Mouse (Mus musculus): ENCODE measurements around the gene Sec31a. TPM values are rescaled to one million over a fixed set of nuclear protein-coding genes. Genes with fewer than 3 reads are reported as not detected.
A peak's percentile ranks its signal among the peaks of the same experiment; 100 is the strongest.

The Sec31a gene
- polyA plus RNA-seq, 1 experiment from 2014 or later, result 231 TPM

GRCm38 (mm10) chr5:100369093-100369492 is 46.9 kb downstream of the Sec31a start:
- Histone ChIP-seq H3K9ac (no peak overlapping the region), H3K4me2 (replicated peaks) (no peak overlapping the region), H3K27ac (no peak overlapping the region), H3K36me3 (peaks cover 93% of the 10 kb centered on the region), H3K27me3 (no peaks in the 10 kb centered on the region), H3K4me1 (no peaks in the 10 kb centered on the region), H3K4me3 (no peak overlapping the region), H3K9me3 (no peaks in the 10 kb centered on the region)
- WGBS, result 92% methylated on average over 6 of the region's 6 CpGs
- ATAC-seq (ENCODE audit: low FRiP score, low read depth), result no peak

GRCm38 (mm10) chr5:100368527-100368926 is 47.5 kb downstream of the Sec31a start:
- no peak for ATAC-seq (ENCODE audit: low FRiP score, low read depth)
- WGBS, result 90% methylated on average over 5 of the region's 5 CpGs
- Histone ChIP-seq H3K4me2 (replicated peaks) (no peak overlapping the region), H3K9me3 (no peaks in the 10 kb centered on the region), H3K27ac (no peak overlapping the region), H3K4me3 (no peak overlapping the region), H3K27me3 (no peaks in the 10 kb centered on the region), H3K36me3 (peaks cover 93% of the 10 kb centered on the region), H3K9ac (no peak overlapping the region), H3K4me1 (no peaks in the 10 kb centered on the region)

- Histone ChIP-seq H3K4me1 (no peaks in the 10 kb centered on the region), H3K4me2 (replicated peaks) (no peak overlapping the region), H3K36me3 (peaks cover 95% of the 10 kb centered on the region), H3K27me3 (no peaks in the 10 kb centered on the region), H3K4me3 (no peak overlapping the region), H3K9me3 (no peaks in the 10 kb centered on the region), H3K9ac (no peak overlapping the region), H3K27ac (no peak overlapping the region)
- WGBS, result 92% methylated on average over 2 of the region's 2 CpGs
- no peak for ATAC-seq (ENCODE audit: low FRiP score, low read depth)
Observed at GRCm38 (mm10) chr5:100367051-100367450, 49.0 kb downstream of the Sec31a start.

GRCm38 (mm10) chr5:100360296-100360695 is 55.7 kb downstream of the Sec31a start:
- H3K9ac ChIP-seq, result no peak overlapping the region
- no peak overlapping the region for H3K4me3 ChIP-seq
- H3K9me3 ChIP-seq, result no peaks in the 10 kb centered on the region
- peaks cover 53% of the 10 kb centered on the region for H3K36me3 ChIP-seq
- WGBS, result 89% methylated on average over 6 of the region's 6 CpGs
- no peaks in the 10 kb centered on the region for H3K27me3 ChIP-seq
- no peak overlapping the region for H3K27ac ChIP-seq
- no peak for ATAC-seq (ENCODE audit: low FRiP score, low read depth)
- H3K4me2 ChIP-seq (replicated peaks), result no peak overlapping the region
- H3K4me1 ChIP-seq, result peaks cover 14% of the 10 kb centered on the region

GRCm38 (mm10) chr5:100358334-100358733 is 57.7 kb downstream of the Sec31a start:
- Histone ChIP-seq H3K9me3 (no peaks in the 10 kb centered on the region), H3K4me3 (no peak overlapping the region), H3K9ac (no peak overlapping the region), H3K4me2 (replicated peaks) (peak overlapping the region; percentile 24; the same call in 1 of the 2 replicates), H3K4me1 (peaks cover 20% of the 10 kb centered on the region), H3K36me3 (peaks cover 33% of the 10 kb centered on the region), H3K27ac (no peak overlapping the region), H3K27me3 (no peaks in the 10 kb centered on the region)
- ATAC-seq (ENCODE audit: low FRiP score, low read depth), result no peak
- WGBS, result 25% methylated on average over 8 of the region's 8 CpGs

- 91% methylated on average over 20 of the region's 20 CpGs for WGBS
- H3K27me3 ChIP-seq, result no peaks in the 10 kb centered on the region
Observed at GRCm38 (mm10) chr5:100354644-100355043, 61.4 kb downstream of the Sec31a start.

GRCm38 (mm10) chr5:100352986-100353848 is 62.8 kb downstream of the Sec31a start:
- ATAC-seq (ENCODE audit: low FRiP score, low read depth), result no peak

More at GRCm38 (mm10) chr5:100354644-100355043, 61.4 kb downstream of the Sec31a start:
- H3K27ac ChIP-seq, result no peak overlapping the region
- H3K36me3 ChIP-seq, result no peaks in the 10 kb centered on the region
- H3K9ac ChIP-seq, result no peak overlapping the region
- no peak overlapping the region for H3K4me2 ChIP-seq (replicated peaks)
- no peak overlapping the region for H3K4me3 ChIP-seq
- peaks cover 26% of the 10 kb centered on the region for H3K4me1 ChIP-seq
- ATAC-seq (ENCODE audit: low FRiP score, low read depth), result no peak
- H3K9me3 ChIP-seq, result no peaks in the 10 kb centered on the region

GRCm38 (mm10) chr5:100350907-100351456 is 65.1 kb downstream of the Sec31a start:
- 93% methylated on average over 8 of the region's 8 CpGs for WGBS
- peak; percentile 25; the same call in 1 of the 2 replicates for ATAC-seq (ENCODE audit: low FRiP score, low read depth)

More at GRCm38 (mm10) chr5:100352986-100353848, 62.8 kb downstream of the Sec31a start:
- Histone ChIP-seq H3K4me3 (no peak overlapping the region), H3K9me3 (no peaks in the 10 kb centered on the region), H3K4me1 (peaks cover 17% of the 10 kb centered on the region), H3K27ac (peak overlapping the region; percentile 33; the same call in 1 of the 2 replicates), H3K9ac (no peak overlapping the region), H3K36me3 (no peaks in the 10 kb centered on the region), H3K4me2 (replicated peaks) (0 out of 2 replicates have a peak overlapping the region, but pooled peaks have one; percentile 3), H3K27me3 (no peaks in the 10 kb centered on the region)
- WGBS, result 46% methylated on average over 10 of the region's 10 CpGs

GRCm38 (mm10) chr5:100349287-100350215 is 66.5 kb downstream of the Sec31a start:
- Histone ChIP-seq H3K4me3 (no peak overlapping the region), H3K4me1 (peaks cover 16% of the 10 kb centered on the region), H3K36me3 (no peaks in the 10 kb centered on the region), H3K9me3 (no peaks in the 10 kb centered on the region), H3K9ac (no peak overlapping the region), H3K27ac (no peak overlapping the region), H3K4me2 (replicated peaks) (no peak overlapping the region), H3K27me3 (no peaks in the 10 kb centered on the region)
- no peak for ATAC-seq (ENCODE audit: low FRiP score, low read depth)
- 58% methylated on average over 10 of the region's 10 CpGs for WGBS

More at GRCm38 (mm10) chr5:100350907-100351456, 65.1 kb downstream of the Sec31a start:
- H3K9ac ChIP-seq, result no peak overlapping the region
- no peaks in the 10 kb centered on the region for H3K36me3 ChIP-seq
- no peak overlapping the region for H3K4me2 ChIP-seq (replicated peaks)
- H3K27me3 ChIP-seq, result no peaks in the 10 kb centered on the region
- H3K9me3 ChIP-seq, result no peaks in the 10 kb centered on the region
- no peak overlapping the region for H3K4me3 ChIP-seq
- H3K4me1 ChIP-seq, result peaks cover 16% of the 10 kb centered on the region
- no peak overlapping the region for H3K27ac ChIP-seq

- H3K27me3 ChIP-seq, result no peaks in the 10 kb centered on the region
- H3K4me3 ChIP-seq, result no peak overlapping the region
- no peak overlapping the region for H3K9ac ChIP-seq
- no peak overlapping the region for H3K4me2 ChIP-seq (replicated peaks)
- 100% methylated on average over 1 of the region's 1 CpGs for WGBS
- H3K9me3 ChIP-seq, result no peaks in the 10 kb centered on the region
- H3K27ac ChIP-seq, result no peak overlapping the region
- H3K4me1 ChIP-seq, result peaks cover 8% of the 10 kb centered on the region; the same call in 1 of the 2 replicates
- no peak for ATAC-seq (ENCODE audit: low FRiP score, low read depth)
- no peaks in the 10 kb centered on the region for H3K36me3 ChIP-seq
Observed at GRCm38 (mm10) chr5:100345118-100345517, 70.9 kb downstream of the Sec31a start.

- H3K9ac ChIP-seq, result no peak overlapping the region
- H3K4me2 ChIP-seq (replicated peaks), result no peak overlapping the region
- 57% methylated on average over 6 of the region's 6 CpGs for WGBS
- no peak for ATAC-seq (ENCODE audit: low FRiP score, low read depth)
- H3K4me1 ChIP-seq, result peaks cover 5% of the 10 kb centered on the region; the same call in 1 of the 2 replicates
- no peaks in the 10 kb centered on the region for H3K36me3 ChIP-seq
- H3K27ac ChIP-seq, result no peak overlapping the region
- H3K9me3 ChIP-seq, result no peaks in the 10 kb centered on the region
- H3K4me3 ChIP-seq, result no peak overlapping the region
- H3K27me3 ChIP-seq, result no peaks in the 10 kb centered on the region
Observed at GRCm38 (mm10) chr5:100343087-100343486, 72.9 kb downstream of the Sec31a start.

Measured in limb, embryonic 13.5 days (tissue).